Comparison of ENCODE assay signal across 8 mouse cellular contexts in the genomic region with DNA sequence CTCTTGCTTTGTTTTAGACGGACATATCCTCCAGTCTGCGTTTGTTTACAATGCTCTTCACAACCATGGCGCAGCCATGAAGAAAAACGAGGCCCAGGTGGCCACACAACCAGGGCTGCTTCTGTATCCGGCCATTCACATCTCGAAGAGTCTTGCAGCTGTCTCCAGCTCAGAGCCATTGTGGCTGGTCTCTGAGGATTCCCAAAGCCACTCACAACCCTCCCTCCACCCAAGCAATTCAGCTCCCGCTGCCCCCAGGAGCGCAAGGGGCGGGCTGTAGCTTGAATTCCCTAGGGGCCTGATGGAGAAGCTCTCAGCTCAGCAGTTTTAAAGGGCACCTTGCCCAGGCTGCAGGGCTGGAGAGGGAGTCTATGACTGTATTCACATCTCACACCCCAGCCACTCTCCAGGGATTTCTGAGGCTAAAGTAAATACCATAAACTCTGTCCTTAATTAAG. TPM values are rescaled to one million over a fixed set of nuclear protein-coding genes. Genes with fewer than 3 reads are reported as not detected.
DNase-seq lines count a peak whose midpoint lies in the region; ATAC-seq and TF ChIP-seq lines count a peak whose summit lies in the region.

No protein-coding gene starts in this region.

- no peak overlapping the region for H3K9ac ChIP-seq in liver, embryonic 11.5 days (ENCODE audit: low read depth, low read length)
- no peak overlapping the region for H3K9ac ChIP-seq in embryonic facial prominence, embryonic 11.5 days (replicated peaks; ENCODE audit: low read length)
- H3K9ac ChIP-seq in intestine, embryonic 15.5 days, result no peak overlapping the region
- H3K9ac ChIP-seq in neural tube, embryonic 14.5 days (replicated peaks; ENCODE audit: low read depth, low read length), result no peak overlapping the region

- ATAC-seq in liver, embryonic 11.5 days (replicated peaks; ENCODE audit: low FRiP score), result no peak
- peak; percentile 83 for ATAC-seq in embryonic facial prominence, embryonic 11.5 days (replicated peaks; ENCODE audit: insufficient number of reproducible peaks, low FRiP score, low TSS enrichment, low read depth)
- ATAC-seq in intestine, embryonic 15.5 days, result peak; percentile 75
- ATAC-seq in neural tube, embryonic 14.5 days (ENCODE audit: low read depth), result peak; percentile 87

- 39% methylated on average over 9 of the region's 9 CpGs for WGBS in liver, embryonic 11.5 days
- 7% methylated on average over 9 of the region's 9 CpGs for WGBS in embryonic facial prominence, embryonic 11.5 days
- WGBS in intestine, embryonic 15.5 days, result 14% methylated on average over 9 of the region's 9 CpGs
- 2% methylated on average over 9 of the region's 9 CpGs for WGBS in neural tube, embryonic 14.5 days

- intact Hi-C loops in left cerebral cortex, adult 2 months (cut with DNase I), result no loop called here

- H3K4me1 ChIP-seq in liver, embryonic 11.5 days (replicated peaks; ENCODE audit: control insufficient read depth, insufficient read depth, low read length), result no peaks in the 10 kb centered on the region; the same call in 1 of the 2 replicates
- peaks cover 5% of the 10 kb centered on the region; the same call in 1 of the 2 replicates for H3K4me1 ChIP-seq in embryonic facial prominence, embryonic 11.5 days (ENCODE audit: control insufficient read depth, insufficient read depth, low read length)
- peaks cover 9% of the 10 kb centered on the region for H3K4me1 ChIP-seq in intestine, embryonic 15.5 days (replicated peaks)
- peaks cover 17% of the 10 kb centered on the region for H3K4me1 ChIP-seq in neural tube, embryonic 14.5 days (ENCODE audit: control insufficient read depth, insufficient read depth, low read length)

- no peak overlapping the region for H3K4me3 ChIP-seq in liver, embryonic 11.5 days (ENCODE audit: low read depth, low read length)
- H3K4me3 ChIP-seq in embryonic facial prominence, embryonic 11.5 days (ENCODE audit: low read depth, low read length), result no peak overlapping the region
- no peak overlapping the region for H3K4me3 ChIP-seq in intestine, embryonic 15.5 days (replicated peaks)
- peak overlapping the region; percentile 39 for H3K4me3 ChIP-seq in left cerebral cortex, adult 2 months
- peak overlapping the region; percentile 4; the same call in 1 of the 2 replicates for H3K4me3 ChIP-seq in neural tube, embryonic 14.5 days (ENCODE audit: low read depth, low read length)

- H3K4me2 ChIP-seq in liver, embryonic 11.5 days, result no peak overlapping the region
- peak overlapping the region; percentile 24; the same call in 1 of the 2 replicates for H3K4me2 ChIP-seq in embryonic facial prominence, embryonic 11.5 days (ENCODE audit: low read depth, low read length)
- H3K4me2 ChIP-seq in intestine, embryonic 15.5 days (replicated peaks), result peak overlapping the region; percentile 45
- H3K4me2 ChIP-seq in neural tube, embryonic 14.5 days (ENCODE audit: low read depth, low read length), result peak overlapping the region; percentile 26; the same call in 1 of the 2 replicates

- TF ChIP-seq CTCF in left cerebral cortex, adult 2 months (IDR thresholded peaks at IDR 0.05), result no peak

- DNase-seq in liver, result peak; percentile 12
- no peak for DNase-seq in liver, embryonic 11.5 days (ENCODE audit: low spot score)
- DNase-seq in embryonic facial prominence, embryonic 11.5 days (ENCODE audit: low spot score), result peak; percentile 47
- DNase-seq in gastrocnemius, postnatal 4 days (ENCODE audit: low spot score in 2 of 2), result peak; percentile 39 to 75
- DNase-seq in left cerebral cortex, adult 2 months (ENCODE audit: extremely low spot score in 1 of 2, low spot score in 2 of 2), result peak; percentile 23 to 44
- no peak for DNase-seq in spleen, adult 12 weeks (ENCODE audit: low spot score)

- no peaks in the 10 kb centered on the region for H3K9me3 ChIP-seq in liver, embryonic 11.5 days (ENCODE audit: control insufficient read depth, low read length)
- no peaks in the 10 kb centered on the region for H3K9me3 ChIP-seq in embryonic facial prominence, embryonic 11.5 days (replicated peaks; ENCODE audit: control insufficient read depth, low read length)
- H3K9me3 ChIP-seq in intestine, embryonic 15.5 days, result no peaks in the 10 kb centered on the region
- no peaks in the 10 kb centered on the region for H3K9me3 ChIP-seq in neural tube, embryonic 14.5 days (ENCODE audit: control insufficient read depth, low read length)

- no peaks in the 10 kb centered on the region for H3K36me3 ChIP-seq in liver, embryonic 11.5 days (ENCODE audit: control insufficient read depth, insufficient read depth, low read length)
- no peaks in the 10 kb centered on the region for H3K36me3 ChIP-seq in embryonic facial prominence, embryonic 11.5 days (replicated peaks; ENCODE audit: control insufficient read depth, insufficient read depth, low read depth, low read length)
- no peaks in the 10 kb centered on the region for H3K36me3 ChIP-seq in intestine, embryonic 15.5 days
- no peaks in the 10 kb centered on the region for H3K36me3 ChIP-seq in neural tube, embryonic 14.5 days (ENCODE audit: control insufficient read depth, insufficient read depth, low read length)

- H3K27ac ChIP-seq in liver, embryonic 11.5 days (ENCODE audit: low read depth, low read length), result no peak overlapping the region
- H3K27ac ChIP-seq in embryonic facial prominence, embryonic 11.5 days (replicated peaks; ENCODE audit: low read depth, low read length), result no peak overlapping the region
- peak overlapping the region; percentile 70 for H3K27ac ChIP-seq in intestine, embryonic 15.5 days
- peak overlapping the region; percentile 91 for H3K27ac ChIP-seq in left cerebral cortex, adult 2 months
- peak overlapping the region; percentile 76 for H3K27ac ChIP-seq in neural tube, embryonic 14.5 days (ENCODE audit: low read depth, low read length)

- no peaks in the 10 kb centered on the region for H3K27me3 ChIP-seq in liver, embryonic 11.5 days (replicated peaks; ENCODE audit: control insufficient read depth, insufficient read depth, low read length)
- no peaks in the 10 kb centered on the region for H3K27me3 ChIP-seq in embryonic facial prominence, embryonic 11.5 days (ENCODE audit: control insufficient read depth, insufficient read depth, low read length)
- H3K27me3 ChIP-seq in intestine, embryonic 15.5 days (replicated peaks), result no peaks in the 10 kb centered on the region
- no peaks in the 10 kb centered on the region for H3K27me3 ChIP-seq in neural tube, embryonic 14.5 days (ENCODE audit: control insufficient read depth, insufficient read depth, low read length)

RNA-seq across cellular contexts. Expression of gene Sgk1, which starts 41.5 kb away (rescaled TPM):
- polyA plus RNA-seq in liver, embryonic 11.5 days (2014; fragmentation: Nextera tagmentation; extraction: Ambion mirVana), result 20.2 and 21.2 TPM in 2 replicates
- polyA plus RNA-seq in embryonic facial prominence, embryonic 11.5 days (2014; fragmentation: Nextera tagmentation; extraction: Ambion mirVana), result 40.2 and 42.9 TPM in 2 replicates
- 10 to 100 TPM; 58.2 to 81.3 TPM for total RNA-seq in gastrocnemius, postnatal 4 days (2021)
- 30.6 and 36.7 TPM in 2 replicates for polyA plus RNA-seq in intestine, embryonic 15.5 days (2015; fragmentation: Nextera tagmentation; extraction: Ambion mirVana)
- total RNA-seq in left cerebral cortex, adult 2 months (2021), result 100 to 1,000 TPM; 104 to 135 TPM
- polyA plus RNA-seq in neural tube, embryonic 14.5 days (2014; fragmentation: Nextera tagmentation; extraction: Ambion mirVana), result 32.6 and 37.9 TPM in 2 replicates

Comparison
In these comparisons a context has a peak if more than half of its experiments do, and no peak if none do; other contexts are left out.
1. DNase-seq: peak in liver (single experiment), embryonic facial prominence, embryonic 11.5 days (single experiment), gastrocnemius, postnatal 4 days (2 of 2) and left cerebral cortex, adult 2 months (2 of 2); none in liver, embryonic 11.5 days (single experiment) and spleen, adult 12 weeks (single experiment).
2. H3K27ac ChIP-seq: peak in intestine, embryonic 15.5 days (single experiment), left cerebral cortex, adult 2 months (single experiment) and neural tube, embryonic 14.5 days (single experiment); none in liver, embryonic 11.5 days (single experiment) and embryonic facial prominence, embryonic 11.5 days (single experiment).
3. H3K4me3 ChIP-seq: peak in left cerebral cortex, adult 2 months (single experiment) and neural tube, embryonic 14.5 days (single experiment); none in liver, embryonic 11.5 days (single experiment), embryonic facial prominence, embryonic 11.5 days (single experiment) and intestine, embryonic 15.5 days (single experiment).